Mouse (Mus musculus) gastrocnemius, postnatal 25 days (tissue): ENCODE data around the gene Mre11a. TPM values are rescaled to one million over a fixed set of nuclear protein-coding genes. Genes with fewer than 3 reads are reported as not detected.

ENCODE experiments used
- DNase-seq: peaks from one replicate; pipeline ENCODE4 v3.0.0; 2022
- total RNA-seq, 2 experiments: library from RNA; stranded (reverse); gene quantifications; 1 replicate in 1 of 2; 2 replicates in 1 of 2; pipeline ENCODE4 v1.2.3; 2021

The Mre11a gene
- total RNA-seq, 2 experiments from 2014 or later: 7.4 to 8.8 TPM

DNA sequence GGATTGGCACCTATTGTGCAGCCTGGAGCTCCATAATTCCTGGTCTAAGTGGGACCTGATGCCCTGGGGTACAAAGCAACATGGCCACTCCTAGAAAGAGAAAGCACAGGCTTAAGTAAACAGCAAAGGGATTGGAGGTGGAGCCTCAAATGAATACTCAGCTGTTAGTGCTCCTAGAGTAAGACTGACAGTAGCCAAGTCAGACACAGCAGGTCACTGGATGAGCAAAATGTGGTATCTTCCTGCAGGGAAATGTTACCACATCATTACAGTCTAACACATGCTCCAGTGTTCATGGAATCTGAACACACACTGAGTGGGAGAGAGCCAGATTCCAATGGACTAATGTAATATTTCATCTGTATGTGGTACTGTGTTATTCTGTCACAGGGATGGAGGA is 36.9 kb downstream of the Mre11a start:
- DNase-seq: no peak

DNA sequence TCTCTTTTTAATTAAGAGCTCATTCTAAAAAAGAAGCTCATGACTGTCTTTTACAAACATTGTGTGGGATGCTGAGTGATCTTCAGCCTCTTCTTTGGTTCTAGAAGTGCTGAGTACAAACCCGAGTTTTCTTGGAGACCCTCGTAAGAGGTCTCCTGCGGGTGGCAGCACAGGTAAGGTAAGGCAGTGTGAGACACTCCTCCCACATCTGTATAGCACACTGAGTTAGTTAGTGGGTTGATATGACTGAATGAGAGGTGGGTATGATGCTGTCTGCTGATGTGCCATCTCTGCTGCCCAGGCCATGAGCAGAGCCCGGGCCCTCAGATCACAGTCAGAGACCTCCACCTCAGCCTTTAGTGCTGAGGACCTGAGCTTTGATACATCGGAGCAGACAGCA is 40.4 kb downstream of the Mre11a start:
- DNase-seq: no peak

GRCm38 (mm10) chr9:14827875-14828274 is 43.4 kb downstream of the Mre11a start:
- no peak for DNase-seq

DNA sequence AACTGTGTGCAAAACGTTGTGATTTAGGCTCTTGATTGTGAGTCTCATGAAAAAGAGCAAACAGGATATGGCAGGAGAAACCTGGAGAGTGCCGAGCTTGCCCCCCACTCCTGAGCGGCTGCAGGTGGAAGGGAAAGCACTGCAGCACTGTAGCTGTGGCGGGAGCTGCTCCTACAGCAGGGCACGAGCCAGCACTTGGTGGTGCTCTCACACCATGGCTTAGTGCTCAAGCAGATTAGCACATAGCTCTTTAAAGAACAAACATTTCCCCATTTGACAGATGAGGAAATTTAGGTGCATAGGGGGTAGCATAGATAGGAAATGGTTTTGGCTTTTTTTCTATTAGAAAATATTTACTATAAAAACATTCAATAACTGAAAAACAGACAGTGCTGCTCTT is 47.6 kb downstream of the Mre11a start:
- DNase-seq: no peak

GRCm38 (mm10) chr9:14835335-14836075 is 51.1 kb downstream of the Mre11a start:
- no peak for DNase-seq

DNA sequence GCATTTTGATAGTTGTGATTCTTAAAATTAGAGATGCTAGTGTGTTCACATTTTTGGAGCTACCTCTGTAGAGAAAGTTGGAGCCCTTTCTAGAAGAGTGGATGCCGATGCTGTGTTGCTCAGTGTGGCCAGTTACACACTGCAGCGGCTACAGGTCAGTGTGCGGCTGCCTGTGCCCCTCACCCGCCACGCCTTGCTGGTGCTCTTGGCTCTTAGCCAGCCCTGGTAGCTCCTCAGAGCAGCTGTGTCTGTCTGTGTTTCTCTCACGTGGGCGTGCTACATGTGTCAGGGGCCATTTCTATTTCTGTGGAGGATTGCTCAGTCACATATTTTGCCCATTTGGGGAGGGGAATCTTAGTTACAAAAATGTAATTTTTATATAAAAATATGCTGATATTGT is 55.1 kb downstream of the Mre11a start:
- DNase-seq: no peak

- no peak for DNase-seq
Observed at GRCm38 (mm10) chr9:14839970-14840369, 55.5 kb downstream of the Mre11a start.

DNA sequence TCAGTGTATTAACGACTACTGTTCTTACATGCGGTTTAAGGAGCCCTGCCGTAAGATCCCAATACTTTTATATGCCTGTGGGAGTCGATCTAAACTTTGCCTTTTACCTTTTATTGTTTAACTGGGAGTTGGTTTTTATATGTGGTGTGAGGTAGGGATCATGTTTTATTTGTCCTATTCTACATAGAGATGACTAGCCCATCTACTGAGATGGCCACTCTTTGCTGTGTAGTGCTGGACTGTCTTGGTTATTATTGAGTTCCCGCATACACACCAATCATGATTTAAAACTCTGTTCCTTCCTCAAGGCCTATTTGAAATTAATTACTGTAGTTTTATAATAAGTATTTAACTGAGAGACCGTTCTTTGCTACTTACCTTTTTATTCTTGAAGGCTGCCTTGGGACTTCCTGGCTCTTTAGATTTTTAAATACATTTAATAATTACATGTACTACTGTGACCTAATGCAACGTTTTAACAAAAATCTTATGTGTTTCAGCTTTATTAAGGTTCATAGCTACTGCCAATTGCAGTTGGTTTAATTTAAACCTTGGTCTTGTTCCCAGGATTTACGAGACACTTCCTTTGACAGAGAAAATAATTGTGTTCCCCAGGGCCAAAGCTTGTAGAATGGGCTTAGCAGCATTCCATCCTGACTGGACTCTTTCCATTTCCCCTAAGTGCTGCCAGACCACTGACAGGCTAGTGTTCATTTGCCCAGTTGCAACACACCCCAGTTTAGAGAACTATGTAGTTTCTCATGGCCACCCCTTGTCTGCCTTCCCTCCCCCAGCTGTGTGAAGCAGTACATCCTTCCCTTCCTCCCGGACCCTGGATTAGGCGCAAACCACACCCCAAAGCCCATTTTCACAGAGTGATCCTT is 57.7 kb downstream of the Mre11a start:
- peak; percentile 19 for DNase-seq

- DNase-seq: no peak
Observed at GRCm38 (mm10) chr9:14843311-14843857, 58.9 kb downstream of the Mre11a start.

GRCm38 (mm10) chr9:14843901-14844300 is 59.4 kb downstream of the Mre11a start:
- no peak for DNase-seq

- no peak for DNase-seq
Observed at GRCm38 (mm10) chr9:14846428-14846827, 62.0 kb downstream of the Mre11a start.

DNA sequence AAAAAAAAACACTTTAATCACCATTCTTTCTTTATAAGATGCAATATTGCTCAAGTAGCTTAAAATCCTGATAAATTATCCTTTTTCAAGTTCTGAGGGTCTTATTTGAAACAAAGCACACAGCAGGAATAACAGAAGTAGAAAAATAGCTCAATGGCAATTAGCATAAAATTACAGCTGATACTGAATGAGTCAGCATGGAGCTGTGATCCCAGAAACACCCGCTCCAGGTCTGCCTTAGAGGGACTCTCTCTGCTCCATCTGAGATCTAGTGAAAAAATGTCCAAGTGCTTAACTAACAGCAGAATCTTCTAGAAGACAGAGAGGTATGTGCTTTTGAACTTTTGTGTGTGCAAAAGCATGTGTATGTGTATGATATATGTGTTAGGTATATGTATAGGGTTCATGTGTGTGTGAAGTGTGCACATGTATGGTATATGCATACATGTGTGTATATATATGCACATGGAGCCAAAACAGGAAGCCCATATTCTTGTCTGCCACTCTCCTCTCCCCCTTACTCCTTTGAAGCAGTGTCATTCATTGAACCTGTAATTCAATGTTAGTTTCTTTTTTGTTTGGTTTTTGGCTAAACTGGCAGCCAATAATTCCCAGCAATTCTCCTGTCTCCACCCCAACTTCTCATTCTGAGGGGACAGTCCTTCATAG is 63.9 kb downstream of the Mre11a start:
- no peak for DNase-seq

DNA sequence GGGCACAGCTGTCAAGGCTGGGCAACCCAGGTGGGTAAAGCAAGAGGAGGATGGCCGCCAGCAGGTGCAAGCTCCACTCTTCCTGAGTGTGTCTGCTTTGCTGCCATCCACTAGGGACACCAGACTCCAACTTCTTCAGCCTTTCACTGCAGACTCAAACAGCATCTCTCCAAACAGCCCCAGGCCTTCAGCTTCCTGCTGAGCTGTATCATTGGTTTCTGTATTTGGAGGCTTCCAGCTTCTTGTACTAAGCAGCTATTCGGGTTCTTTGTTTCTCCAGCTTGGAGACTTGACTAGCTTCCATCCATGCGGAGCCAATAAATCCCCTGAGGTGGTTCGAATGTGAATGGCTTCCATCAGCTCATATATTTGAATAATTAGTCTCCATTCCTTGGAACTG is 70.1 kb downstream of the Mre11a start:
- DNase-seq: no peak

GRCm38 (mm10) chr9:14856922-14857654 is 72.6 kb downstream of the Mre11a start:
- DNase-seq: no peak

DNA sequence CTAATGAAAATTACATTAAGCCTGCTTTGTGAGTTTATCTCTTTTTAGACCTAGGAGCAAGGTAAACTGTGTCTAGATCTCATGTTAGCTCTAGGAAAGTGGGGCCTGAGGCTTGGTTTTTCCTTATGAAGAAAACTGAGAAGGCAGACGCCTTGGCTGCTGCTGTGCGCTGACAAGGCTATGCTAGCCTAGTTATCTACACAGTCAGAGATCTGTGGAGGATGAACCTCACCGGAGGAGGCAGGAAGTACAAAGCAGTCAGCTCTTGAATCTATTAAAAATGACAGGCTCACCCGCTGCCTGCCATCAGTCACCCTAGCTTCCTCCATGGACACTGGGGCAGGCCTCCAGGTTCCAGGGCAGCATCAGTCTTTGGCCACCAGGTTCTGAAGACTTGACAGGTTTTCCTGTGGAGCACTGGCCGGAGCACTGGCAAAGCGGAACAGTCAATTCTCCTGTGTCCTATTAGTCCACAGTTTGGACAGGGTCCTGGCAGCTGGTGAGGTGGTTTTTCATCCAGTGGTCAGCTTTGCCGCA is 73.8 kb downstream of the Mre11a start:
- no peak for DNase-seq

DNA sequence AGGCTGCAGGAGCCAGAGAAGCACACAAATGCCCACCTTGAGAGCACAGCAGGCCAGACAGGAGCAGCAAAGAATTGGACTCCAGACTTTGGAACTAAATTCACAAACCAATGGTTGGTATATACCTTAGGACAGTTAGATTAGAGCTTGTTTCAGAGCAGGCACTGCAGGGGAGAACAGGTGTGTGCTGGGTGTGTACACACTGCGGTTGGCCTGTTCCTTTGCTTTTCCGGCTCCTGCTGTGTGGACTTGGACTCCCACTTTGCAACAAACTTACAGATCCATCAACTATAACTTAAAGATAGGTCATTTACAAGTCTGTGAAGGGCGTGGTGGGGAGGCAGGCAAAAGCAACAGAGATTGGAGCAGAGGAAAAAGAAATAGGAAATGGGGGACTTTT is 74.3 kb downstream of the Mre11a start:
- DNase-seq: no peak

DNA sequence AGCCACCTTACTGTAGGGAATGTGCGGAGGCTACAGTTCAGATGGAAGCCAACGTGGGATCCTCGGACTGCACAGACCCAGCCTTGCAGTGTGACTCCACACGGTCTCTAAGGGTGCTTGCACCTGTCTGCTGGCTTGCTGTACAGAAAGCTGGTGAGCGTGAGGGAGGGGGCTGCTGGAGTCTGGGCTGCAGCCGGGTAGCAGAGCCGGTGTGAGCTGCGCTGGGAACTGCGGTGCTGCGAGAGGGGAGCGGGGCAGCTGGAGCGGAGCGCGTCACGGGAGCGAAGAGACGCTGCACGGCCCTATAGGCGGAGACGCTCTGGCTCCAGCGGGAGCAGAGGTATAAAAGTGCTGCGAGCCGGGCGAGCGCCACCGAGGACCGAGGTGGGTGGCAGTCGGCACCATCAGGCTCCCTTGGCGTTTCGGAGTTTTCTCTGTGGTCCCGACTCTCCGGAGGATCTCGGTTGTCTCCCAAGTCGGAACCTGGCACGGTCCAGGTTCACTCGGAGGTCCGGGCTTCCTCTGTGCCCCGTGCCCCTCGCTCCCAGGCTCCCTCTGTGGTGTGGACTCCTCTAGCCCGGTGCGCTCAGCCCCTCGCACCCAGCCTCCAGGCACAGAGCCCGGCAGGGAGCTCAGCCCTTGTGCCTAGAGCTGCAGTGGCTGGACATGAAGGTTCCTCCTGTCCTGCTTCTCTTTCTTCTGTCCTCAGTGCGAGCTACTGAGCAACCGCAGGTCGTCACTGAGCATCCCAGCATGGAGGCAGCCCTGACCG is 75.6 kb downstream of the Mre11a start, which contains the start of gene Gpr83:
TSS of gene Gpr83 (plus strand) at position 343 of the 772 bp plus-strand sequence.
- DNase-seq: no peak

GRCm38 (mm10) chr9:14863126-14863525 is 78.7 kb downstream of the Mre11a start:
- DNase-seq: no peak

DNA sequence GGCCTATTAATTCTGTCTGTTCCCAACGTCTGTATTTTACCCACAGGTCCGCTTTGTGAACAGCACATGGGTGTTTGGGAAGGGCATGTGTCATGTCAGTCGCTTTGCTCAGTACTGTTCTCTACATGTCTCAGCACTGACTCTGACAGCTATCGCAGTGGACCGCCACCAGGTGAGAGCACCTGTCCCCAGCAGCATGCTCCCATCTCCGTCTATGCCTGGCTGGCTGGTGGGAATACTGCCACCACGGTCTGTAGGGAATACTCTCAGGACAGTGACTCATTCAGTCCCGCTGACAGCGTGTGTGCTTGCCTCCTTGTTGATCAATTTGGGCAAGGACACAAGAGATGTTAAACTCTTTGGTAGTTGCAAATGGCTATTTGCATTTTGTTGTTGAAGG is 80.3 kb downstream of the Mre11a start:
- DNase-seq: no peak

- no peak for DNase-seq
Observed at GRCm38 (mm10) chr9:14866957-14867356, 82.5 kb downstream of the Mre11a start.

- DNase-seq: no peak
Observed at GRCm38 (mm10) chr9:14868326-14868725, 83.9 kb downstream of the Mre11a start.
